Mouse (Mus musculus): ENCODE data around the gene Mastl.

The Mastl gene

DNA sequence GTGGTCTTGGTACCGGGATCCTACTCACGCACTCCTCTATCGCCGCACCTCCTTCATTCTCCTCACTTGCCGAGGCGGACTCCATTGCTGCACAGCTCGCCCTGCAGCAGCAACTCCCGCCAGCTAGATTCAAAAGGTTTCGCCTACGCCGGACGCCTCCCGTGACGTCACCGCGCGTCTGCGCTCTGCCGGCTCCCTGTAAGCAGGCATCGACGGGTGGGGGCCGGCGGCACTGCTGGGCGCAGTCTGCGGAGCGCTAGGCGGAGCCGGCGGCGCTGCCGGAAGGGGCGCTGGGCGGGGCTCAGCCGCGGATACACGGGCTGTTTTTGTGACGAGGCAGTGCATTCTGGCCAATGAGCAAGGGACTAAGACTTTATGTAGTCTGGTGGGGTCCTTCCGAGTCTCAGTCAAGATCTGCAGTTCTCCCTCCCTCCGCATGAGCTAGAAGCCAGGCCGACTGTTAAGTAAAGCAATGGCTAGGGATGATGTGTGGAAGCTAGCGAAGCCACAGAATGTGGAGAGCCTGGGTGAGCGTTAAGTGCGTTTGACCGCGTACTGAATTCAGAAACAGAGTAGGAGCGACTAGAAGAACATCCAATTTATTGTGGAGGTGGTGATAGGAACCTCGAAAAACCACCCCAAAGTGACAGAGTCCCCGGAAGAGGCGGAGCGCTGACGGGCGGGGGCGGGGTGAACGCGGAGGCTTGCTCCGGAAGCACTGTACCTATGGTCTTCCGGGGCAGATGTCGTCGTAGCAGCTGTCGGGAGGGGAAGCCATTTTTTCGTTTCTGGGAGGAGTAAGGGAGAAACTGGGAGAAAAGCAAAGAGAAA, at the start of gene Mastl, which contains the start of gene Yme1l1:
Mastl (minus strand) TSS at position 248 of the 831 bp plus-strand sequence.
Yme1l1 (plus strand) TSS at position 593 of the 831 bp plus-strand sequence.
- DNase-seq (ENCODE audit: low spot score in 2 of 2), result peak; percentile 97 to 98

GRCm38 (mm10) chr2:23202900-23203670, 47.3 kb upstream of the Mastl start:
- DNase-seq (ENCODE audit: low spot score in 2 of 2), result no peak

DNA sequence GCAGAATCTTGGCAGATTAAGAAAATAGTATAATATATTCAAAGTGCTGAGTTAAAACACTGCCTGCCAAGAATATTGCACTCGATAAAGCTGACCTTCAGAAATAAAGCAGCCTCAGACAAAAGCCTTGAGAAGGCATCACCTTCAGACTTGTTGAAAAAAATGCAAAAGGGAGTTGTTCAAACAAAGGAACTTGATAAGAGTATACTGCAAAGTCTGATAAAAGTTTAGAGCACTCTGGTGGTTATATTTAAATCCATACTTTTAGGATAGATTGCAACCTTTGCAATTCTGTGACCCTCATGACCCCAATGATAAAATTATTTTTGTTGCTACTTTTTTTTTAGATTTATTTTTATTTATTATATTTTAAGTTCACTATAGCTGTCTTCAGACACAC, 45.2 kb upstream of the Mastl start:
- no peak for DNase-seq (ENCODE audit: low spot score in 2 of 2)

DNA sequence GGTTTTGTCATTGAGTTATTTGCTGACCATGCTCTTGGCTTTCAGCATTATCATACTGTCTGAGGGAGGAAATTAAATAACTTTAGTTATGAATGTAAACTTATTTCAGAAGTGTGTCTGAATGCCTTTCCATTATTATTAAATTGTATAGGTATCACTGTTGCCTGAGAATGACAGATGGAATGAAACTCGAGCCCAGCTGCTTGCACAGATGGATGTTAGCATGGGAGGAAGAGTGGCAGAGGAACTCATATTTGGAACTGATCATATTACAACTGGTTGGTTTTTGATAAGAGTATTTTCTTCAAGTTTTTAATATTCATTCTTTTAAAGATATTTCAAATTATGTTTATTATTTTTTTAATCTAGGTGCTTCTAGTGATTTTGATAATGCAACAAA, 38.5 kb upstream of the Mastl start:
- DNase-seq (ENCODE audit: low spot score in 2 of 2), result no peak

DNA sequence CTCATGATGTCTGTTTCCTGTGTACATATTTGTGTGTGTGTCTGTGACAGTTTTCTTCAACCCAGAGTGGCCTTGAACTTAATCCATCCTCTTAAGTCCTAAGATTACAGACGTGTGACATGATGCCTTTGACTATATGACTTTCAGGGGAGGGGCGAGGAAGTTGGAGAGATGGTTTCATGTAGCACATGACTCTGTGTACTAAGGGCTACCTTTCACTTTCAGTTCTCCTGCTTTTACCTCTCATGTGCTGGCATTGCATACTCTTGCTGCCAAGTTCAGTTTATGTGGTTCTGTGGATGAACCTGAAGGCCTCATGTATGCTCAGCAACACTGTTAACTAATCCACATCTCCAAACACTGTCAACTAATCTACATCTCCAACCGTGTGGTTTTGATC, 16.5 kb upstream of the Mastl start:
- no peak for DNase-seq (ENCODE audit: low spot score in 2 of 2)

DNA sequence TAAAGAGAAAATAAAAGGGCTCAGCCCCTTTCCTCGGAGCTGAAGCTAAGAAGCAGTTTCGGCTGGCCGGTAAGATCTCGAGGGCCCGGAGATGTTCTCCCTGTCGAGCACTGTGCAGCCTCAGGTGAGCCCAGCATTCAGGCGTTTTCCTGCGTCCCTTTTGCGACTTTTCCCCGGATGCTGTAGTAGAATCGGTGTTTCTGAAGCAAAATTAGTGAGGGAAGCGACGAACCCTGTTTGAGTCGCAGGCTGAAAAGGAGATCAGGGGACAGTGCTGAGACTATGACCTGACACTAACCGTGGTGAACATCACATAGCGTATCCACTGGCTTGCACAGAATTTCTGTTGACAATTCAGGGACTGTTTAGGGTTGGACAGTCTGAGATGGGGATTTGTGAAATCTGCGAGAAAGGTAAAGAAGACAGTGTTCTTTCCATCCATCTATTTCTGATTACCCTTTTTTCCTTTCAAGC, 821 bp upstream of the Mastl start:
- no peak for DNase-seq (ENCODE audit: low spot score in 2 of 2)

DNA sequence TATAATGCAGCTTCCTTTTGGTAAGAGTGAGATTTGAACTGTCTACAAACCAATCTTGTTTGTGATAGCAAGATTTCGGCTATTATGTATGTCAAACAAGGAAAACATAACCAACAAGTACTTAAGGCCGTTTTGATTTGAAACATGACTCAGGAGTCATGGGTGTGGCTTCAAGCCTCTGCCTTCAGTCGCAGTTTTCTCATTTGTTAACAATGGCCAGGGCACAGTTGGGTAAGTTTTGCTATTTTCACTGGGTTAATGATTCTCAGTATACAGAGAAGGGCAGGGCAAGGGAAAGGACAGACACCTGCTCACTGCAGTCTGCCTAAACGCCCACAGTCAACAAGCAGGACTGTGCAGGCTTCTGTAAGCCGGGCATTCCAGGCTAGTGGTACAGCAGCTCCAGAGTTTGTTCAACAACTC, 614 bp downstream of the Mastl start:
- no peak for DNase-seq (ENCODE audit: low spot score in 2 of 2)

- DNase-seq (ENCODE audit: low spot score in 2 of 2), result no peak
Measured at GRCm38 (mm10) chr2:23119573-23119972, 36.3 kb downstream of the Mastl start.

- DNase-seq (ENCODE audit: low spot score in 2 of 2), result no peak
Measured at GRCm38 (mm10) chr2:23102266-23102665, 53.6 kb downstream of the Mastl start.

DNA sequence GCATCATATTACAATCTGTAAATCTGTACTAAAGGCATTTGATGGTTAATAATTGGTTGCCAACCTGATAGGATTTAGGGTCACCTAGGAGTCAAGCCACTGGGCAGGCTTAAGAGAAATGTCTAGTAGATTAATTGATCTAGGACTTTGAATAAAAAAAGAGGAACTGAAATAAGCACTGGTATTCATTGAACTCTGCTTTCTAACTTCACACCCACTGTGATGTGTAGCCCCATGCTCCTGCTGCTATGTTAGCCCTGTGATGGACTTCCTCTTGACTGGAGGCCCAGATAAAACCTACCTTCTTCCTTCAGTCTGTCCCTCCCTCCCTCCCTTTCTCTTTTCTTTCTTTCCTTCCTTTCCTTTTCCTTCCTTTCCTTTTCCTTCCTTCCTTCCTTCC, 58.8 kb downstream of the Mastl start:
- DNase-seq (ENCODE audit: low spot score in 2 of 2), result no peak

DNA sequence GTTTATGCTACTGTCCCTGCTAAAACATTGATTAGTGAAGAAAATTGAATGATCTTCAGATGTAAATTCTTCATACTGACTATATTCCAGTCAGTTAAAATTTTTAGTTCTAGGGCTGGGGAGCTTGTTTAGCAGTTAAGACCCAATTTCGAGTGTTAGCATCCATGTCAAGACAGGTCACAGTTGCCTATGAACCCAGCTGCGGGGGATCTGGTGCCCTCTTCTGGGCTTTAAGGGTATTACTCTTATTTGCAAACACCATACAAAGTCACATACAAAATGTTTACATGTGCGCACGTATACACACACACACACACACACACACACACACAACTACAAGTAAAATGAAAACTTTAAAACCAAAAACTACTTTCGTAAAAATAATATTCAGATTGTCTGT, 63.6 kb downstream of the Mastl start:
- peak; percentile 35 to 65 for DNase-seq (ENCODE audit: low spot score in 2 of 2)

DNA sequence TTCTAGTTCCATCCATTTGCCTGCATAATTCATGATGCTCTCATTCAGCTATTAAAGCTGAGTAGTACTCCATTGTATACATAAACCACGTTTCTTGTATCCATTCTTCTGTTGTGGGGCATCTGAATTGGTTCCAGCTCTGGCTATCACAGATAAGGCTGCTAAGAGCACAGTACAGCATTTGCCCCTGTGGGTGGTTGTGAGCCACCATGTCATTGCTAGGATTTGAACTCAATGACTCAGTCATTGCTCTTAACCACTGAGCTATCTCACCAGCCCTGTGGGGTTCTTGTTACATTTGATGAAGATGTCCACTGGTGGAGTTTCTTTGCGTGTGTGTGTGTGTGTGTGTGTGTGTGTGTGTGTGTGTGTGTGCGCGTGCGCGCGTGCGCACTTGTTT, 71.3 kb downstream of the Mastl start:
- DNase-seq (ENCODE audit: low spot score in 2 of 2), result no peak

GRCm38 (mm10) chr2:23078588-23078987, 77.2 kb downstream of the Mastl start:
- DNase-seq (ENCODE audit: low spot score in 2 of 2), result no peak

GRCm38 (mm10) chr2:23077693-23078092, 78.1 kb downstream of the Mastl start:
- DNase-seq (ENCODE audit: low spot score in 2 of 2), result no peak

GRCm38 (mm10) chr2:23076783-23077182, 79.0 kb downstream of the Mastl start:
- DNase-seq (ENCODE audit: low spot score in 2 of 2), result no peak

- DNase-seq (ENCODE audit: low spot score in 2 of 2), result no peak
Measured at GRCm38 (mm10) chr2:23075846-23076245, 80.0 kb downstream of the Mastl start.

DNA sequence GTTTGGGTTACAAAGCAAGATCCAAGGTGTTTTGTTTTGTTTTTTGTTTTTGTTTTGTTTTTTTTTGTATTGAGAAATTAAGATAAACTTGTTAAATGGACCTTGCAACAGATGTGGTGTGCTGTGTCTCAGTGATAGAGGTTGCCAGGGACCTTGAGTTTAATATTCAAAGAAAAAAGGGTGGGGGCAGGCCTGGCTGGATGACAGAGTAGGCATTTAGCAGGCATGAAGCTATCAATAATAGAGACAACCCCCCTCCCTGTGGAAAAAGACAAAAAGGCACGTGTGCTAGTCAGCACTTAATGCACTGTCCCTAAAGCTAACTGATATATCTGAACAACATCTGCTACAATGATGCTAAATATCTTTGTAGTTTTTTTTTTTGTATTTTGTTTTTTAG, 84.4 kb downstream of the Mastl start:
- no peak for DNase-seq (ENCODE audit: low spot score in 2 of 2)

- no peak for DNase-seq (ENCODE audit: low spot score in 2 of 2)
Measured at GRCm38 (mm10) chr2:23070491-23070890, 85.3 kb downstream of the Mastl start.

GRCm38 (mm10) chr2:23068894-23069744, 86.7 kb downstream of the Mastl start:
- peak; percentile 94 to 97 for DNase-seq (ENCODE audit: low spot score in 2 of 2)

DNA sequence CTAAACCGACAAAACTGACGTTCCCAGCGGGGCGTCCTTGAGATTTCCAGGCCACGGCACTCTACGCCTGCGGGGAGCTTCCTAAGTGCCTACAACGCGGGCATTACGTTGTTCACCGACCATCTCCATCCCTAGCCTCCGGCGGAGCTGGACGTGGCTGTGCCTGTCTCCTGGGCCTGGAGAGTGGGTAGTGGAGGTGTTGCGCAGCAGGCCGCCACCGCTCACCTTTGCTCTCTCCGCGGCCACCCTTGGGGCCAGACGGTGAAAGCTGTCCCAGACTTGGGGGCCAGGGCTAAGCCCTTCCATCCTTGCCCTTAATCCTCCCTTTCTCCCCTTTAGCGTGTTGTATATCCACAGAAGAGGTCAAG, 87.5 kb downstream of the Mastl start:
- DNase-seq (ENCODE audit: low spot score in 2 of 2), result peak; percentile 56 to 81

- peak; percentile 93 to 95 for DNase-seq (ENCODE audit: low spot score in 2 of 2)
Measured at GRCm38 (mm10) chr2:23067552-23068369, 88.1 kb downstream of the Mastl start, which contains the start of gene Acbd5. TSS of gene Acbd5 (plus strand) at chr2:23068167.

Measured in spleen, postnatal 4 days (tissue).